Mouse (Mus musculus): ENCODE results near the gene Psmb9. TPM values are rescaled to one million over a fixed set of nuclear protein-coding genes. Genes with fewer than 3 reads are reported as not detected.
A peak's percentile ranks its signal among the peaks of the same experiment; 100 is the strongest.

Gene Psmb9
- polyA plus RNA-seq, 1 experiment from 2014 or later, result 1.3 TPM

DNA sequence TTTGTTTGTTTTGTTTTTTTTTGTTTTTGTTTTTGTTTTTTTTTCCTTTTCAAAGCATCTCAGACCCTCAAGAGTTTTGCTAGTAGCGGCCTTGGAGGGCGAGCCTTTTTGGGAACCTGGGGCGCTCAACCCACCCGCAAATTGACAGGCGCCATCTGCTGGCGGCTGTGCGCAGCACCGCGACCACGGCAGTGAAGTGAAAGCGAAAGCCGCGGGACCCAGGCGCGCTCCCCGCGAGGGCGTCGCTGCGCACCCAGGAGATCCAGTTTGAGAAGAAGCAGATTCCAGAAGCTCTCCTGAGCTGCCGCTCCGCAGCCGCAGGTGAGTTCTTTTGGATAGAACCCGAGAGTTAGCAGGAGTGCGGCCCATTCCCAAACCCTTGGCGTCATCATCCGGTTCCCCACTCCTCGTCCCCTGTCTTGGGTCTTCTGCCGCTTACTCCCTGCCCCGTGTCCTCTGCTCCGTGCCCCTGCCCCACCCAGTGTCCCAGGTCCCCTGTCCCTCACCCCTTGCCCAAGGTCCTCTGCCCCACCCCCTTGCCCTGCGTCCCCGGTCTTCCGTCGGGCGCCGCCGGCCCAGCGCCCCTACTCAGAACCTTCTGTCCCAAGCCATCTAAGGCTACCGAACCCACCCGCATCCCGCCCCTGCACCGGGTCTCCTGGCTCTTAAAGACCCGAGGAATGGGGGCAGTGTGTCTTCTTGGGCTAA is 16.9 kb upstream of the Psmb9 start:
- H3K27me3 ChIP-seq (ENCODE audit: poor library complexity, severe bottlenecking), result peaks cover 87% of the 10 kb centered on the region
- no peaks in the 10 kb centered on the region for H3K36me3 ChIP-seq (replicated peaks)
- peak overlapping the region; percentile 56; the same call in 1 of the 2 replicates for H3K27ac ChIP-seq
- H3K9me3 ChIP-seq, result no peaks in the 10 kb centered on the region
- peak; percentile 77 for DNase-seq (ENCODE audit: extremely low spot score, low spot score)
- H3K4me1 ChIP-seq, result peaks cover 13% of the 10 kb centered on the region
- H3K4me3 ChIP-seq, result peak overlapping the region; percentile 70
- WGBS, result 1% methylated on average over 44 of the region's 44 CpGs

DNA sequence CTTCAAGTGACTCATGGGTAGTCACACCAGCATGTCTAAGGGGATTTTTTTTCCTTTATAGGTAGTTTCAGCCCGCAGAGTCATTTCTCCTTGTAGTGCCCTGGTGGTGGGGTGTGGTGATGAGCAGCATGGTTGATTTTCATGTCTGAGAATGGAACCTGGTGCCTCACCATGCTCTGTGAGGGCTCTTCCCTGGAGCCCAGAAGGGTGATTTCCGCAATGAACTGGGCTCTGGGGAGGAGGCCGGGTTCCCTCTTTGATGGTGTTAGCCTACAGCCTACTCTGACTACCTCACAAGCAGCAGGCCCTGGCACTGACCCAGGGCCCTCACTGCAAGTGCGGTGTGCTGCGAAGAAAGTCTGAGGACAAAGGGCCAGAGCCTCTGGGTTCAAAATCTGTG is 15.9 kb upstream of the Psmb9 start, which contains the start of gene Tap2:
Tap2 (plus strand) TSS at position 84 of the 400 bp plus-strand sequence.
- H3K27ac ChIP-seq, result peak within 1 kb of the TSS; percentile 56; the same call in 1 of the 2 replicates
- H3K36me3 ChIP-seq (replicated peaks), result no peaks in the 10 kb centered on the region
- peaks cover 14% of the 10 kb centered on the region for H3K4me1 ChIP-seq
- DNase-seq (ENCODE audit: extremely low spot score, low spot score), result no peak
- peak within 1 kb of the TSS; percentile 70 for H3K4me3 ChIP-seq
- peaks cover 89% of the 10 kb centered on the region for H3K27me3 ChIP-seq (ENCODE audit: poor library complexity, severe bottlenecking)
- 64% methylated on average over 5 of the region's 5 CpGs for WGBS
- H3K9me3 ChIP-seq, result no peaks in the 10 kb centered on the region

DNA sequence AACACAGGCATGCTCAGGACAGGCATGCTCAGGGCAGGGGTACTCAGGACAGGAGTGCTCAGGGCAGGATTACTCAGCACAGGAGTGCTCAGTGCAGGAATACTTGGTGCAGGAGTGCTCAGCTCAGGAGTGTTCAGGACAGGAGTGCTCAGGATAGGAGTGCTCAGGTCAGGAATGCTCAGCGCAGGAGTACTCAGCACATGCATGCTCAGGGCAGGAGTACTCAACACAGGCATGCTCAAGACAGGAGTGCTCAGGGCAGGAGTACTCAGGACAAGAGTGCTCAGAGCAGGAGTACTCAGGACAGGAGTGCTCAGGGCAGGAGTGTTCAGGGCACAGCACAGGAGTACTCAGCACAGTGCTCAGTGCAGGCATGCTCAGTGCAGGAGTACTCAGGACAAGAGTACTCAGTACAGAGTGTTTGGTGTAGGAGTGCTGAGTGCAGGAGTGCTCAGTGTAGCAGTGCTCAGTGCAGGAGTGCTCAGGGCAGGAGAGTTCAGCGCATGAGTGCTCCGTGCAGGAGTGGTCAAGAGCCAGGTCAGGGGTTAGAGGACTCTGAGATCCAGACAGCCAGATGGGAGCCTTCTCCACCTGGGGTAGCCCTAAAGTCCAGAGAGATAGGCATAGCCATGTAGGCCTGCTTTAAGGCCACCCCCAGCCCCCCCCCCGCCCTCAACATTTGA is 15.3 kb upstream of the Psmb9 start:
- no peak for DNase-seq (ENCODE audit: extremely low spot score, low spot score)
- Histone ChIP-seq H3K9me3 (no peaks in the 10 kb centered on the region), H3K27me3 (ENCODE audit: poor library complexity, severe bottlenecking) (peaks cover 89% of the 10 kb centered on the region), H3K4me1 (peaks cover 20% of the 10 kb centered on the region), H3K36me3 (replicated peaks) (no peaks in the 10 kb centered on the region), H3K4me3 (no peak overlapping the region), H3K27ac (no peak overlapping the region)
- 84% methylated on average over 4 of the region's 4 CpGs for WGBS

DNA sequence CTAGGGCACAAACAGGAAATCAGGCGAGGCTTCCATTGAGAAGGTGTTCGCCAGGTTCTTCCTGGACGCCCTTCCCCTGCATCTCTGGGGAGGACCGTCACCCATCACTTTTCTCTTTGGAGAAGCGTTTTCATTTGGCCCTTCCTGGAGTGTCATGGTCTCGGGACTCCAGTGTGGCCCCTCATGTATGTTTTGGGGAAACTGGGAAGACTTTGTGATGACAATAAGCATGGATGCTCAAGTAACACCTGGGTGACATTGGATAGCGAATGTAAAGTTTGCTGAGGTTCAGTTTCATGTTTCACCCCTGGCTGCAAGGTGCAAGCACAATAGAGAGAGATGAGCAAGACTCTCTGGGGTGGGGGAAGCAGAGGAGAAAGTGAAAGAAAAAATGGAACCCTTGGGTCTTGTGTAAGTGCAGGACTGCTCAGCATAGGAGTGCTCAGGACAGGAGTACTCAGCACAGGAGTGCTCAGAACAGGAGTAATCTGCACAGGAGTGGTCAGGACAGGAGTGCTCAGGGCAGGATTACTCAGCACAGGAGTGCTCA is 14.0 kb upstream of the Psmb9 start:
- no peaks in the 10 kb centered on the region for H3K36me3 ChIP-seq (replicated peaks)
- H3K4me1 ChIP-seq, result peaks cover 33% of the 10 kb centered on the region
- H3K27me3 ChIP-seq (ENCODE audit: poor library complexity, severe bottlenecking), result peaks cover 92% of the 10 kb centered on the region
- no peak overlapping the region for H3K27ac ChIP-seq
- 67% methylated on average over 7 of the region's 7 CpGs for WGBS
- H3K4me3 ChIP-seq, result no peak overlapping the region
- no peak for DNase-seq (ENCODE audit: extremely low spot score, low spot score)
- no peaks in the 10 kb centered on the region for H3K9me3 ChIP-seq

DNA sequence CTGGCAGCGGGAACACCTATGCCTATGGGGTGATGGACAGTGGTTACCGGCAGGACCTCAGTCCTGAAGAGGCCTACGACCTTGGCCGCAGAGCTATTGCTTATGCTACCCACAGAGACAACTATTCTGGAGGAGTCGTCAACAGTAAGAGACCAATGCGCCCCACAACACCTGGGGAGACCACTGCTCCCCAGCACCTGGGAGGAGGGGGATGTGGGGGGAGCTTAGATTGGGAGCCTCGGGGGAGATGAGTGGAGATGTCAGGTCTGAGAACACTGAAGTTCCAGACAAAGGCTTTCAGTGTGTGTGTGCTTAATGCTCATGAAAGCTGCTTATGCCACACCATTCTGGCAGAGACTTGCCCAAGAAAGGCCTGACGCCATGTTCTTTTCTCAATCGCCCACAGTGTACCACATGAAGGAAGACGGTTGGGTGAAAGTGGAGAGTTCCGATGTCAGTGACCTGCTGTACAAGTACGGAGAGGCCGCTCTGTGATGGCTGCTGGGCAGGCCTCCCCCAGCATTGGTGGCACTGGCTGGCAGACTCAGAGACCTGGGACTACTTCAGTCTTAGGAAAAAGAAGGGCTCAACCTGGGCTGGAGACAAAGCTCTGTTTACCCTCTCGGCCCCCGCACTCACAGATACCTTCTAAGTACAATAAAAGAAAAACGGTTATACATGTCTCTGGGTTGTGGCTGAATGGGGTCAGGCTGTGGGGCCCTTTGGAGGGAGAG is 13.4 kb upstream of the Psmb9 start:
- Histone ChIP-seq H3K4me1 (peaks cover 36% of the 10 kb centered on the region), H3K4me3 (no peak overlapping the region), H3K27ac (no peak overlapping the region), H3K27me3 (ENCODE audit: poor library complexity, severe bottlenecking) (peaks cover 92% of the 10 kb centered on the region), H3K36me3 (replicated peaks) (no peaks in the 10 kb centered on the region), H3K9me3 (no peaks in the 10 kb centered on the region)
- WGBS, result 88% methylated on average over 16 of the region's 16 CpGs
- DNase-seq (ENCODE audit: extremely low spot score, low spot score), result no peak

DNA sequence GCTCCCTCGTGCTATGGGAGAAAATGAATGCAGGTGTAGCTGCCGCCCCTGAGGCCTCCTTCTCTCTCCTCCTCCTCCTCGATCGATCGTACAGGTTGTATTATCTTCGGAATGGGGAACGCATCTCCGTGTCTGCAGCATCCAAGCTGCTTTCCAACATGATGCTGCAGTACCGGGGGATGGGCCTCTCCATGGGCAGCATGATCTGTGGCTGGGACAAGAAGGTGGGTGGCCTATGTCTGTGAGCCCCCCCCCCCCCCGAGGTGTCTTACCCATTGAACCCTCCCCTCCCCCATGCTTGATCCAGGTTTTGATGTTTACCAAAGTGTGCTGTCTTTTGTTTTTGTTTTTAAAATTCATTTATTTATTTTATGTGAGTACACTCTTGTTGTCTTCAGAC is 12.5 kb upstream of the Psmb9 start:
- no peak overlapping the region for H3K27ac ChIP-seq
- H3K4me1 ChIP-seq, result peaks cover 30% of the 10 kb centered on the region
- H3K27me3 ChIP-seq (ENCODE audit: poor library complexity, severe bottlenecking), result peaks cover 92% of the 10 kb centered on the region
- 85% methylated on average over 10 of the region's 10 CpGs for WGBS
- H3K9me3 ChIP-seq, result no peaks in the 10 kb centered on the region
- no peak for DNase-seq (ENCODE audit: extremely low spot score, low spot score)
- H3K4me3 ChIP-seq, result no peak overlapping the region
- no peaks in the 10 kb centered on the region for H3K36me3 ChIP-seq (replicated peaks)

DNA sequence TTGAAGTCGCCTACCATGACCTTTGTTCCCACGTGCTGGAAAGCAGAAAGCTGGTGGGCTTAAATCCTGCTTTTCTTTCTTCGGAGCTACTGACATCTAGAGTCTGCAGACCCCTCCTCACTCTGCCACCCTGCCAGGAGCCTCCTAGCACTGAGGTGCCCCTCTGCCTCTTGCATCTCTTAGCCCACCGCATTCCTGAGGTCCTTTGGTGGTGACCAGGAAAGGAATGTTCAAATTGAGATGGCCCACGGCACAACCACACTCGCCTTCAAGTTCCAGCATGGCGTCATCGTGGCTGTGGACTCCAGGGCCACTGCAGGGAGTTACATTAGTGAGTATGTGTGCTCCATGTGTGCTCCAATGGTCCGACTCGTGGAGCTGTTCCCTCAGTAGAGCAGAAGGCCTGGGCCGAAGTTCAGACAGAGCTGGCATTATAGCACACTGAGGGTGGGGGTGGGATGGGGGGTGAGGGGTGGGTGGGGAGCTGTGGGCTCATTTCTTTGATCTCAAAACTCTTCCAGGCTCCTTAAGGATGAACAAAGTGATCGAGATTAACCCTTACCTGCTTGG is 11.6 kb upstream of the Psmb9 start:
- 64% methylated on average over 12 of the region's 12 CpGs for WGBS
- H3K4me1 ChIP-seq, result peaks cover 22% of the 10 kb centered on the region
- no peak for DNase-seq (ENCODE audit: extremely low spot score, low spot score)
- H3K27me3 ChIP-seq (ENCODE audit: poor library complexity, severe bottlenecking), result peaks cover 93% of the 10 kb centered on the region
- H3K27ac ChIP-seq, result no peak overlapping the region
- no peaks in the 10 kb centered on the region for H3K9me3 ChIP-seq
- no peaks in the 10 kb centered on the region for H3K36me3 ChIP-seq (replicated peaks)
- H3K4me3 ChIP-seq, result no peak overlapping the region

DNA sequence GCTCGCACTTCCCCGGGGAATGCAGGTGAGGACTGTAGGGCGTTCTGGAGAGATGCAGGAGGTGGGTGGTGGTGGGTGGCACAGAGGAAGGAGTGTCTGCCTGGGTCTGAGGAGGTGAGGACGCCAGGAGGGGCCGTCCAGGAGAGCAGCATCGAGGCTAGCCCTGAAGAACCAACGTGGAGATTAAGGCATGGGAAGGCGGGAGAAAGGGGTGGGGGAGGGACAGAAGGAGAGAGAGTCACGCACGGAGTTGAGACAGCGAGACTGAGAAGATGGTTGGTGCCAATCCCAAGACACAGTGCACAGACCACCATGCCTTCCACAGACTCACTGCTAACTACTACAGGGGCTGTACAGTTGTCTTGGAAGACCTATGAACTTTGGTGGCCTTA is 11.0 kb upstream of the Psmb9 start:
- DNase-seq (ENCODE audit: extremely low spot score, low spot score), result no peak
- Histone ChIP-seq H3K36me3 (replicated peaks) (no peaks in the 10 kb centered on the region), H3K27ac (no peak overlapping the region), H3K27me3 (ENCODE audit: poor library complexity, severe bottlenecking) (peaks cover 94% of the 10 kb centered on the region), H3K9me3 (no peaks in the 10 kb centered on the region), H3K4me1 (peaks cover 22% of the 10 kb centered on the region), H3K4me3 (peak overlapping the region; percentile 44)
- WGBS, result 9% methylated on average over 11 of the region's 11 CpGs

DNA sequence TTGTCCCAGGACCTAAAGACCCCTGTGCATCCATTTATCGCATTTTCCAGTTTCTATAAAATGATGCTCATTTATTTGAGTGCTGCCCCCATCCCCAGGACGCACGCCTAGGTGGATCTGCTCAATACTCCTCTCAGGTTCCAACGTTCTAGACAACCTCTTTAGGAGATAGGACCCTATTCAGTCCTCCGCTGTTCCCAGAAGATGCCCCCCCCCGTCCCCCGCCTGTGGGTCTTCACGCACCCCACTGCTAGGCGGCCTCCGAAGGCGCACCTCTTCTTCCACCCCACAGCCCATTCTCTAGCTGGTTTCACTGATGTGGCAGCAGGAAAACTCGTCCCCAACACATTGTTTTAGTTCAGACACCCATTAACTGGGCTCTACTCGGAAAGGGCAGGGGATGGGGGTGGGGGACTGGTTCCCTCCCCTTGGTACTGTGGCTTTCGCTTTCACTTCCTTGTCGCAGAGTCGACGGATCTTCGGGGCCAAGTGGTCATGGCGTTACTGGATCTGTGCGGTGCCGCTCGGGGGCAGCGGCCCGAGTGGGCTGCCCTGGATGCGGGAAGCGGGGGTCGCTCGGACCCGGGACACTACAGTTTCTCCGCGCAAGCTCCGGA is 10.4 kb upstream of the Psmb9 start:
- Histone ChIP-seq H3K9me3 (no peaks in the 10 kb centered on the region), H3K27me3 (ENCODE audit: poor library complexity, severe bottlenecking) (peaks cover 94% of the 10 kb centered on the region), H3K36me3 (replicated peaks) (no peaks in the 10 kb centered on the region), H3K4me1 (peaks cover 22% of the 10 kb centered on the region), H3K27ac (no peak overlapping the region), H3K4me3 (peak overlapping the region; percentile 44)
- under 1% methylated on average over 32 of the region's 32 CpGs for WGBS
- no peak for DNase-seq (ENCODE audit: extremely low spot score, low spot score)

DNA sequence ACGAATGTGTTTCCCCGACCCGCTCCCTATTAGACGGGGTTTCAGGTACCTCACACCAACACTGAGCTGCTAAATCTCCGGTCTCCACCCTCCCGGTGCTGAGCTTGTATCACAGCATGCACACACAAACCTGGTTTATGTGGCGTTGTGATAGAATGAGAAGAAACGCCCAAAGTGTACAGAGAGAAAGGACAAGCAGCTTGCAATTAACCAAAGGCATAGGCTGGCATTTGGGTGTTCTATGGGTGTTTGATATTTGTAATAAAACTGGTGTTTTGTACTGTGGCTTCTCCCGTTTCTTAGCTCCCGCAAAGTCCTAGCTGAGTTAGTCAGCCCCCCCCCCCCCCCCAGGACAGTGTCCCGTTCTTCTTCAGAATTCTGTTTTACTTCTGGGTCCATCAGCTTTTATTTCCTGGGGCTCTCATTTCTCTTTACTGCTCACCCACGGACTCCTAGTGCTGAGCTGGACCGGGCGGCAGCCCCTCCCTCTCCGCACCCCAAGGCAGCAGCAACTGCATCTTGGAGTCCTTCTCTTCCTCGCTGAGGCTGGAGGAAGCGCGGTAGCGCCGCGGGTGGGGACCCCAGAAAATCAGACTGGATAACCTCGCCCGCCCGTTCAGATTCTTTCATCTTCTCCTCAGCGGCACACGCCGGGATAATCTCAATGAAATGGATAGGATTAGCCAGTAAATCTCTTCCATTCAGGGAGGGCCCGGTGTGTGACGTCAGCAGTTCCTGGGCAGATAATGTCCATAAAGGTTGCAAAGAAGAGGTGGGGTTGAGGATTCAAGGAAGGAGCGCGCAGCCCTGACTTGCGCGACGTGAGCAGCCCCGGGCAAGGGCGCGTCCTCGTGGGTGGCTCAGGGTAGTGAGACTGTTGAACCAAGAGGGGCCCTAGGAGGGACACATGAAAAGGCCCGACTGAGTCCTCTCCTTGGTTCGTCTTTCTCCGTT is 9.7 kb upstream of the Psmb9 start, which contains the start of gene Psmb8:
Psmb8 (plus strand) TSS at position 781 of the 954 bp plus-strand sequence.
- Histone ChIP-seq H3K36me3 (replicated peaks) (no peaks in the 10 kb centered on the region), H3K4me1 (peaks cover 22% of the 10 kb centered on the region), H3K27ac (no peak within 1 kb of the TSS), H3K9me3 (no peaks in the 10 kb centered on the region), H3K27me3 (ENCODE audit: poor library complexity, severe bottlenecking) (peaks cover 96% of the 10 kb centered on the region), H3K4me3 (peak within 1 kb of the TSS; percentile 44)
- DNase-seq (ENCODE audit: extremely low spot score, low spot score), result peak; percentile 83
- WGBS, result 4% methylated on average over 41 of the region's 41 CpGs

DNA sequence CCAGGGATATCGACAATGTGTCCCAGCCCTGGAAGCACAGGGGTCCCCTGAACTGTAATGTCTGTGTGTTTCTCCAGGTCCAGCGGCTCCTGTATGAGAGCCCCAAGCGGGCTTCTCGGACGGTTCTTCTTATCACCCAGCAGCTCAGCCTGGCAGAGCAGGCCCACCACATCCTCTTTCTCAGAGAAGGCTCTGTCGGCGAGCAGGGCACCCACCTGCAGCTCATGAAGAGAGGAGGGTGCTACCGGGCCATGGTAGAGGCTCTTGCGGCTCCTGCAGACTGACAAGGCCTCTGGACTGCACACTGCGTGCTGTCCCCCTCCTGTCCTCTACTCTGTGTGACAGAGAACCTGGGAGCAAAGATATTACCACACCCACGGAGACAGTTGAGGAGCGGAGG is 8.9 kb upstream of the Psmb9 start:
- Histone ChIP-seq H3K27ac (no peak overlapping the region), H3K9me3 (no peaks in the 10 kb centered on the region), H3K4me1 (peaks cover 22% of the 10 kb centered on the region), H3K27me3 (ENCODE audit: poor library complexity, severe bottlenecking) (peaks cover 99% of the 10 kb centered on the region), H3K36me3 (replicated peaks) (no peaks in the 10 kb centered on the region), H3K4me3 (no peak overlapping the region)
- DNase-seq (ENCODE audit: extremely low spot score, low spot score), result no peak
- 26% methylated on average over 12 of the region's 12 CpGs for WGBS
